Mouse (Mus musculus): ENCODE measurements around the gene Rhbdf1. TPM values are rescaled to one million over a fixed set of nuclear protein-coding genes. Genes with fewer than 3 reads are reported as not detected.

Rhbdf1 gene
- polyA plus RNA-seq, 1 experiment from 2014 or later: 27.1 TPM

DNA sequence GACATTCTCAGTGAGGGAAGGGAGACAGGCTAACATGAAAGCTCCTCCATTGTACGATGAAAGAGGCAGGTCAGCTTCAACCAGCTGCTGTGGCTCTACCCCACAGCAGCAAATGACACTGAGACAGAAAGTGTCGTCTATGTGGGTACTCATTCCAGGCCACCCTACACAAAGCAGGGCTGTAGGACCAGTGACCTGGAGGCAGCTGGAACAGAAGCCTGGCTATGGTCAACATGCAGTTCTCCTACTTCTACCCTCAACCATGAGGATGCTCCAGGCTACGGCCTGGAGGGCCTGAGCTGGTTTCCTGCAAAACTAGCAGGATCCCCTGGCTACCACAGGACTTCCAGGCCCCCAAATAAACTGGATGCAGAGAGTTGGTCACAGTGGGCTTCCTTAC lies 34.5 kb upstream of the Rhbdf1 start:
- H3K27ac ChIP-seq (ENCODE audit: low read depth, low read length): no peak overlapping the region

DNA sequence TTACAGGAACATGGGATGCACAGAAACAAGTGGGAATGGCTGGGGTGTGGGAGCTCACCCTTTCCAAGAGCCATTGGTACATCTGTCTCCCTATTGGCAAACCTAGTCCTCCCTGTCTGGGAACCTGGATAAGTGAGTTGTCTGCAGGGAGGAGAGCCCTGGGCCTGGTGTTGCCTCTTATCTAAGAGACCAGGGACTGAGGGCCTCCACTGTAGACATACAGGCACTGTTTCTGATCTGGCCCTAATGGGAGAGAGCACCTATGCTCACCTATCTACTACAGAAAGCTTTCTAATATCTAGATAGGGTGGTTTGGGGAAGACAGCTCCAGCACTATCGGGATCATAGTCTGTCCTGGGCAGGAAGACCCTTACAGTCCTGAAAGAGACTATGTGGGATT lies 34.0 kb upstream of the Rhbdf1 start:
- no peaks in the 10 kb centered on the region for H3K4me1 ChIP-seq (ENCODE audit: control insufficient read depth, insufficient read depth, low read depth, low read length)
- 0 out of 2 replicates have a peak, but pooled peaks cover 4% of the 10 kb centered on the region for H3K36me3 ChIP-seq (ENCODE audit: control insufficient read depth, insufficient read depth, low read length)
- no peak overlapping the region for H3K4me3 ChIP-seq (ENCODE audit: low read length)
- WGBS: 100% methylated on average over 1 of the region's 1 CpGs
- ATAC-seq: no peak
- no peak overlapping the region for H3K4me2 ChIP-seq (ENCODE audit: low read length)
- H3K27me3 ChIP-seq (replicated peaks; ENCODE audit: control insufficient read depth, insufficient read depth, low read length): no peaks in the 10 kb centered on the region
- no peaks in the 10 kb centered on the region for H3K9me3 ChIP-seq (ENCODE audit: control insufficient read depth, low read length)
- H3K9ac ChIP-seq (ENCODE audit: low read depth, low read length): no peak overlapping the region
- no peak overlapping the region for H3K27ac ChIP-seq (ENCODE audit: low read depth, low read length)

More for the DNA sequence above, 34.5 kb upstream of the Rhbdf1 start:
- WGBS: 91% methylated on average over 3 of the region's 3 CpGs
- H3K4me1 ChIP-seq (ENCODE audit: control insufficient read depth, insufficient read depth, low read depth, low read length): no peaks in the 10 kb centered on the region
- H3K27me3 ChIP-seq (replicated peaks; ENCODE audit: control insufficient read depth, insufficient read depth, low read length): no peaks in the 10 kb centered on the region
- H3K9ac ChIP-seq (ENCODE audit: low read depth, low read length): no peak overlapping the region
- H3K36me3 ChIP-seq (ENCODE audit: control insufficient read depth, insufficient read depth, low read length): 0 out of 2 replicates have a peak, but pooled peaks cover 4% of the 10 kb centered on the region
- no peaks in the 10 kb centered on the region for H3K9me3 ChIP-seq (ENCODE audit: control insufficient read depth, low read length)
- no peak for ATAC-seq
- H3K4me3 ChIP-seq (ENCODE audit: low read length): no peak overlapping the region
- no peak overlapping the region for H3K4me2 ChIP-seq (ENCODE audit: low read length)

DNA sequence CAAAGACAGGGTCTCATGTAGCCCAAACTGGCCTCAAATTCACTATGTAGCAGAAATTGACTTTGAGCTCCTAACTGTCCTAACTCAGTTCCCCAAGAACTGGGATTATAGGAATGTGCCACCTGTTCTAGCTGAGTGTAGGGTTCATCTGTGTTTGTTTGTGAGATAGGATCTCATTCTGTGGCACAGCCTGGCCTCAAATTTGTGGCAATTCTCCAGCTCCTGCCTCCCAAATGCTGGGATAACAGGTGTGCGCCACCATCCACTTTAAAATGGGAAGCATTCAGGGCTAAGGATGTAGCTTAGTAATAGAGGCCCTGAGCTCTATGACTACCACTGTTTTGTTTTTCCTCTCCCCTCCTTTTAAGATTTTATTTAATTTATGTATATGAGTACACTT lies 31.0 kb upstream of the Rhbdf1 start:
- WGBS: 100% methylated on average over 1 of the region's 1 CpGs
- Histone ChIP-seq H3K36me3 (ENCODE audit: control insufficient read depth, insufficient read depth, low read length) (peaks cover 11% of the 10 kb centered on the region), H3K27me3 (replicated peaks; ENCODE audit: control insufficient read depth, insufficient read depth, low read length) (no peaks in the 10 kb centered on the region)

DNA sequence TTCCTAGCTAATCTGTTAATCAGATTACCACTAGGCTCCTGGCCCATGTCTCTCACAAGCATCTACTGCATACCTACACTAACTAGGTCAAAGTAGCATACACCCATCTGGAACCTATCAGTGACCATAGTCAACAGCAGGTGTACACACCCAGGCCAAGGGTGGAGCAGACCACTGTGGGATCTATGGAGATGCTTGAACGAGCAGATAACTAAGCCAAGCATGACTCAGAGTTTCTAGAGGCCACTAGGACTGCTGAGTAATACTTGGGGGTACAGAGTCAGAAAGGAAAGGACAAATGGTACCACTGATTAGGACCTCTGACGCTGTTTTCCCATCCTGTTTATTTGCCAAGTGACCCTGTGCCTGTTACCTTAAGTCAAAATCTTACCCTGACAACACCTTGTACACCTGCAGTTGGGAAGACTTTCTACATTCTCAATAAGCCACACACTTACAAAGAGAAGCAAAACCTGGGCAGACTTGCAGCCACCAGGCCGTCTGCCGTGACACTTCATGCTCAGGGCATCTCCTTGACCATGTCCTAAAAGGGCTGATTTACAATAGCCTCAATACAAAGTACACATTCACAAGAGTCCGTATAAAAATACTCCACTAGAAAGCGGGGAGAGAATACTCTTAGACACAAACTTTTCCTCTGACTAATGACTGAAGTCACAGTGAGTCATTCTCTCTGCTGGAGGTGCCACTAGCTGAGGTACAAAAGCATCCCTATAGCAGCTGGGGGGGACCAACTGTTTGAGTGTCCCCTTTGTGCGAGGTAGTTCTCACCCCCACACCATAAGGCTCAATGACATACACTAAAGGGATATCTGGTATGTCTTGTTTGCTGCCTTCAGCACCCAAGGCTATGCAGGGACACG lies 29.0 kb upstream of the Rhbdf1 start:
- no peak overlapping the region for H3K4me2 ChIP-seq (ENCODE audit: low read length)

More for the DNA sequence above, 31.0 kb upstream of the Rhbdf1 start:
- ATAC-seq: no peak
- Histone ChIP-seq H3K9me3 (ENCODE audit: control insufficient read depth, low read length) (no peaks in the 10 kb centered on the region), H3K9ac (ENCODE audit: low read depth, low read length) (no peak overlapping the region), H3K4me2 (ENCODE audit: low read length) (no peak overlapping the region), H3K4me3 (ENCODE audit: low read length) (no peak overlapping the region), H3K4me1 (ENCODE audit: control insufficient read depth, insufficient read depth, low read depth, low read length) (no peaks in the 10 kb centered on the region), H3K27ac (ENCODE audit: low read depth, low read length) (no peak overlapping the region)

DNA sequence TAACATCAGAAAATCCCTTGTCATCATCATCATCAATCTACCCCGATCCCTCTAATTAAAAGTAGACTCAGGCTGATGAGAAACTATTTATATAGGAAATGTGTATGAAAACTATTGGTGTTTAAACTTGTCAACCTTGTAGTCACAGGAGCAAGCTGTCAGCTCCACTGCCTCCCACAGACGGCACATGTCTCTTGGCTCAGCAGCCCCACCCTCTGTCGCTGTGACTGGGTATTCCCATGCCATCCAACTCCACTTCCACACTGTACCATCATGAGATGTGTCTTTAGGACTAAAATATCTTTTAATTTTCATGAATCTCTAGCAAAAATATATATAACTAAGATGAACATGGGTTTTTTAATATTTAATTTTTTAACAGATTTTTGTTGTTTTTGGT lies 26.2 kb upstream of the Rhbdf1 start:
- Histone ChIP-seq H3K4me1 (ENCODE audit: control insufficient read depth, insufficient read depth, low read depth, low read length) (no peaks in the 10 kb centered on the region), H3K9me3 (ENCODE audit: control insufficient read depth, low read length) (no peaks in the 10 kb centered on the region), H3K36me3 (ENCODE audit: control insufficient read depth, insufficient read depth, low read length) (peaks cover 20% of the 10 kb centered on the region), H3K9ac (ENCODE audit: low read depth, low read length) (no peak overlapping the region), H3K4me2 (ENCODE audit: low read length) (no peak overlapping the region), H3K27me3 (replicated peaks; ENCODE audit: control insufficient read depth, insufficient read depth, low read length) (no peaks in the 10 kb centered on the region), H3K4me3 (ENCODE audit: low read length) (no peak overlapping the region), H3K27ac (ENCODE audit: low read depth, low read length) (no peak overlapping the region)
- WGBS: 89% methylated on average over 3 of the region's 3 CpGs
- ATAC-seq: no peak

More for the DNA sequence above, 29.0 kb upstream of the Rhbdf1 start:
- H3K4me3 ChIP-seq (ENCODE audit: low read length): no peak overlapping the region
- H3K36me3 ChIP-seq (ENCODE audit: control insufficient read depth, insufficient read depth, low read length): peaks cover 20% of the 10 kb centered on the region
- no peaks in the 10 kb centered on the region for H3K27me3 ChIP-seq (replicated peaks; ENCODE audit: control insufficient read depth, insufficient read depth, low read length)
- 91% methylated on average over 8 of the region's 8 CpGs for whole genome bisulfite sequencing
- no peak overlapping the region for H3K9ac ChIP-seq (ENCODE audit: low read depth, low read length)
- H3K9me3 ChIP-seq (ENCODE audit: control insufficient read depth, low read length): no peaks in the 10 kb centered on the region
- H3K27ac ChIP-seq (ENCODE audit: low read depth, low read length): no peak overlapping the region
- ATAC-seq: no peak
- no peaks in the 10 kb centered on the region for H3K4me1 ChIP-seq (ENCODE audit: control insufficient read depth, insufficient read depth, low read depth, low read length)

DNA sequence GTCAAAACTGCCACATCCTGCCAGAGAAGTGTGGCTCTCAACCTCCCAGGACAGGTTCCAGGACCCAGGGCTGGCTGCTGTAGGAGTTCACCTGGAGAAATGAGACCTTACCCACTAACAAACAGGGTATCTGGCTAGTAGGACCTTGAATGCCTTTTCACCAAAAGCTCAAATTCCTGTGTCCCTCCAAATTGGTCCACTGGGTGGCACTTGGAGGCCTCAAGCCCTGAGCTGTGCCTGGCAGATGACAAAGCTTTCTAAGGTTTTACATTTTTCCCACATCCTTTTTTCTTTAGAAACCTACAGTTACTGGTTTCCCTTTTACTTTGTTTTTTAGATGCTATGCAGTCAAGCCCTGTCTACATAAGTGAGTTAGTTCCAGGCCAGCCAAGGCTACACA lies 25.0 kb upstream of the Rhbdf1 start:
- no peaks in the 10 kb centered on the region for H3K9me3 ChIP-seq (ENCODE audit: control insufficient read depth, low read length)
- no peak for ATAC-seq

DNA sequence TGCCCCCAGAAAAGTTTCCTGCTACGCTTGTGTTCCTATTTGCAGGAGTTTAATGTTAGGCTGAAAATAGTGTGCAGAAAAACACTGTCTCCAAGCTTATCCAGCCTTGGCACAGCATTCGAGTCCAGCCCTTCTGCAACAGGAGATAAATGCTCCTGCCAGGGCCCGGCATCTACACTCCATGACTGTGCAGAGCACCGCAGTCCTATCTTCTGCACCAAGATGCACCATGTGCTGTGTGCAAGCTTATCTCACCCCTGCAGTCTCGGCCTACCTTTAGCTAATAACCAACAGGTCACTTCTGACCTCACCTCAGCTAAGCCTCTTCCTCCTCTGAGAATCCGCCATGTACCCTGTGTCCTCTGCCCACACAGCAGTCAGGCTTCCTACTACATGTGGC lies 23.5 kb upstream of the Rhbdf1 start:
- WGBS: 95% methylated on average over 6 of the region's 6 CpGs
- no peaks in the 10 kb centered on the region for H3K4me1 ChIP-seq (ENCODE audit: control insufficient read depth, insufficient read depth, low read depth, low read length)
- no peak for ATAC-seq
- H3K9me3 ChIP-seq (ENCODE audit: control insufficient read depth, low read length): no peaks in the 10 kb centered on the region
- no peak overlapping the region for H3K4me3 ChIP-seq (ENCODE audit: low read length)
- H3K27me3 ChIP-seq (replicated peaks; ENCODE audit: control insufficient read depth, insufficient read depth, low read length): no peaks in the 10 kb centered on the region
- H3K4me2 ChIP-seq (ENCODE audit: low read length): no peak overlapping the region
- H3K9ac ChIP-seq (ENCODE audit: low read depth, low read length): no peak overlapping the region
- H3K27ac ChIP-seq (ENCODE audit: low read depth, low read length): no peak overlapping the region
- H3K36me3 ChIP-seq (ENCODE audit: control insufficient read depth, insufficient read depth, low read length): peaks cover 23% of the 10 kb centered on the region

More for the DNA sequence above, 25.0 kb upstream of the Rhbdf1 start:
- H3K36me3 ChIP-seq (ENCODE audit: control insufficient read depth, insufficient read depth, low read length): peaks cover 20% of the 10 kb centered on the region
- H3K9ac ChIP-seq (ENCODE audit: low read depth, low read length): no peak overlapping the region
- H3K4me3 ChIP-seq (ENCODE audit: low read length): no peak overlapping the region
- H3K27ac ChIP-seq (ENCODE audit: low read depth, low read length): no peak overlapping the region
- no peaks in the 10 kb centered on the region for H3K27me3 ChIP-seq (replicated peaks; ENCODE audit: control insufficient read depth, insufficient read depth, low read length)
- no peaks in the 10 kb centered on the region for H3K4me1 ChIP-seq (ENCODE audit: control insufficient read depth, insufficient read depth, low read depth, low read length)
- H3K4me2 ChIP-seq (ENCODE audit: low read length): no peak overlapping the region

DNA sequence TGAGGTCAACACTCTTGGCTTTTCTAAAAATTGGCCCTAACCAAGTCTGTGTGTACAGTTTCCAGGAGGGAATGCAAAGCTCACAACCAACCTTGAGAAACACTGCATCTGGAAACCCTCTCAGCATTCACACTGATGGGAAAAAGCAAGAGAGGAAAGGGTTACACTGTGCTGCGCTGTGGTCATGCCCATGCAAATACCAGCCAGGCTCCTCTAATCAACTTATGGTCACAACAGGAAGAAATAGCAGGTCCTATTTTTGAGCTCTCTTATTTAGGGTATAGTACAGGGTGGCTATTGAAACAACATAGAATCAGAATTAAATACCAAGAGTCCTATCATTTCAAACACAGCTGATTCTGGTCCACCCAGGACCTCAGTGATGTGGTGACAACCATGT lies 22.5 kb upstream of the Rhbdf1 start:
- H3K4me2 ChIP-seq (ENCODE audit: low read length): no peak overlapping the region
- no peaks in the 10 kb centered on the region for H3K4me1 ChIP-seq (ENCODE audit: control insufficient read depth, insufficient read depth, low read depth, low read length)
- no peak for ATAC-seq
- no peak overlapping the region for H3K4me3 ChIP-seq (ENCODE audit: low read length)
- no peaks in the 10 kb centered on the region for H3K9me3 ChIP-seq (ENCODE audit: control insufficient read depth, low read length)
- 78% methylated on average over 1 of the region's 1 CpGs for WGBS
- no peak overlapping the region for H3K9ac ChIP-seq (ENCODE audit: low read depth, low read length)
- no peak overlapping the region; the same call in 1 of the 2 replicates for H3K27ac ChIP-seq (ENCODE audit: low read depth, low read length)
- peaks cover 18% of the 10 kb centered on the region for H3K36me3 ChIP-seq (ENCODE audit: control insufficient read depth, insufficient read depth, low read length)
- H3K27me3 ChIP-seq (replicated peaks; ENCODE audit: control insufficient read depth, insufficient read depth, low read length): no peaks in the 10 kb centered on the region

DNA sequence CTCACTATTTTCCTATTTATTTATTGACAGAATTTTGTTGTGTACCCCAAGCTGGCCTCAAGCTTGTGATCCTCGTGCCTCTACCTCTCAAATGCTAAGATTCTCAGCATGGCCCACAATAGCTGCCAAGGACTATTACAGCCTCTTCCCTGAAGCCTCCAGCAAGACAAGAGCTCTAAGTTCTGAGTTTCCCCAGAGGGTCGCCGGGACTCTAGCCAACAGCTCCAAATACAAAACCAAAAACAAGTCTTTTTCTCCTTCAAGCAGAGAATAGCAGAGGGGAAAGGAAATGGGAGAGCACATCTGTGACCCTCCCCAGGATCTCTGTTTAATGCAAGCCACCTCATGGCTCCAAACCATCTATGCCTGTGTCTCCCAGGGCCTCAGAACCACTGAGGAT lies 22.0 kb upstream of the Rhbdf1 start:
- 82% methylated on average over 3 of the region's 3 CpGs for WGBS
- no peaks in the 10 kb centered on the region for H3K9me3 ChIP-seq (ENCODE audit: control insufficient read depth, low read length)
- ATAC-seq: no peak
- H3K27me3 ChIP-seq (replicated peaks; ENCODE audit: control insufficient read depth, insufficient read depth, low read length): no peaks in the 10 kb centered on the region
- H3K9ac ChIP-seq (ENCODE audit: low read depth, low read length): no peak overlapping the region
- no peaks in the 10 kb centered on the region for H3K4me1 ChIP-seq (ENCODE audit: control insufficient read depth, insufficient read depth, low read depth, low read length)
- H3K4me3 ChIP-seq (ENCODE audit: low read length): no peak overlapping the region
- peaks cover 16% of the 10 kb centered on the region for H3K36me3 ChIP-seq (ENCODE audit: control insufficient read depth, insufficient read depth, low read length)
- 0 out of 2 replicates have a peak overlapping the region, but pooled peaks have one; percentile 5 for H3K27ac ChIP-seq (ENCODE audit: low read depth, low read length)
- H3K4me2 ChIP-seq (ENCODE audit: low read length): no peak overlapping the region

Data from hindbrain, embryonic 16.5 days (tissue).